In genomic region chrX:140317931-140318330, GRCm38 (mm10) we compare ENCODE assay signal across 23 mouse cellular contexts. TPM values are rescaled to one million over a fixed set of nuclear protein-coding genes. Genes with fewer than 3 reads are reported as not detected.
"Had no signal": no experiment of that assay in that cellular context is flagged by ENCODE, and none has a peak within 500 bp of the region (broad histone marks: within the 10 kb centered on the region; RNA-seq: fewer than 3 reads in every experiment).

No protein-coding gene starts in this region.

- H3K4me3 ChIP-seq: midbrain, embryonic 10.5 days; midbrain, embryonic 12.5 days; myocyte; neural tube, embryonic 13.5 days; neural tube, embryonic 15.5 days had no signal

- H3K9ac ChIP-seq: lung, embryonic 14.5 days; midbrain, embryonic 12.5 days; neural tube, embryonic 13.5 days; neural tube, embryonic 15.5 days had no signal

- DNase-seq: lung, adult 18-20 months; lung, embryonic 14.5 days; lung, postnatal 10 days; lung, postnatal 4 days; midbrain, embryonic 14.5 days; retina, postnatal 1 day; right cerebral cortex, adult 18-20 months; right cerebral cortex, postnatal 25 days; right cerebral cortex, postnatal 4 days; spleen, adult 18-20 months; thymus, adult 18-20 months; thymus, postnatal 14 days; thymus, postnatal 36 days had no signal

- H3K27ac ChIP-seq: midbrain, embryonic 10.5 days; midbrain, embryonic 12.5 days; neural tube, embryonic 13.5 days; neural tube, embryonic 15.5 days had no signal

- H3K9me3 ChIP-seq: midbrain, embryonic 10.5 days; midbrain, embryonic 12.5 days; neural tube, embryonic 13.5 days; neural tube, embryonic 15.5 days had no signal

- H3K36me3 ChIP-seq: midbrain, embryonic 10.5 days; midbrain, embryonic 12.5 days; neural tube, embryonic 13.5 days; neural tube, embryonic 15.5 days had no signal

- H3K4me1 ChIP-seq: midbrain, embryonic 10.5 days; midbrain, embryonic 12.5 days; neural tube, embryonic 13.5 days; neural tube, embryonic 15.5 days had no signal

- H3K4me2 ChIP-seq: lung, embryonic 14.5 days; midbrain, embryonic 12.5 days; neural tube, embryonic 13.5 days; neural tube, embryonic 15.5 days had no signal

- ATAC-seq: midbrain, embryonic 16.5 days had no signal

RNA-seq across cellular contexts. Expression of gene Frmpd3, which starts 24.1 kb away (rescaled TPM):
- total RNA-seq: megakaryocyte, adult 5-6 weeks; megakaryocyte-erythroid progenitor cell, adult 5-6 weeks had no signal
- polyA plus RNA-seq: myocyte; stomach, embryonic 16.5 days; thymus, postnatal 0 days had no signal
